Mouse (Mus musculus) MEL (cell line): ENCODE results near the gene Cbarp. TPM values are rescaled to one million over a fixed set of nuclear protein-coding genes. Genes with fewer than 3 reads are reported as not detected.

Source experiments
- DNase-seq: peaks from one replicate; pipeline ENCODE4 v3.0.0; 2011; ENCODE audit warnings: low read depth, low spot score
- H3K27ac ChIP-seq: 2 replicates; pipeline ENCODE4 v1.5.1; 2012; ENCODE audit warnings: low read depth, mild to moderate bottlenecking, control low read depth, low read length, moderate library complexity; ENCODE audit not compliant: control insufficient read depth
- H3K27me3 ChIP-seq, 2 experiments: fragments of 150-350 bp in 1 of 2; sonication (generic) in 1 of 2; 2 replicates each; pipeline ENCODE4 v1.6.1; 2012; ENCODE audit warnings: low read length in 2 of 2, mild to moderate bottlenecking in 2 of 2, improper control_type of control experiment in 1 of 2, moderate library complexity in 1 of 2; ENCODE audit not compliant: insufficient read depth in 2 of 2, control insufficient read depth in 1 of 2
- H3K36me3 ChIP-seq, 2 experiments: 2 replicates each; pipeline ENCODE4 v1.6.1; 2012 to 2014; ENCODE audit warnings: low read length in 2 of 2, improper control_type of control experiment in 1 of 2, inconsistent platforms in 1 of 2, mild to moderate bottlenecking in 1 of 2; ENCODE audit not compliant: insufficient read depth in 2 of 2, control insufficient read depth in 1 of 2
- H3K4me1 ChIP-seq, 2 experiments: fragments of 150-350 bp in 1 of 2; sonication (generic) in 1 of 2; 2 replicates each; pipeline ENCODE4 v1.6.1; 2012; ENCODE audit warnings: low read length in 2 of 2, improper control_type of control experiment in 1 of 2, mild to moderate bottlenecking in 1 of 2; ENCODE audit not compliant: insufficient read depth in 2 of 2, control insufficient read depth in 1 of 2
- H3K4me3 ChIP-seq, 2 experiments: fragments of 150-350 bp in 1 of 2; sonication (generic) in 1 of 2; 2 replicates each; pipeline ENCODE4 v1.5.1; 2012; ENCODE audit warnings: low read depth in 2 of 2, low read length in 2 of 2, mild to moderate bottlenecking in 2 of 2, moderate library complexity in 2 of 2, control low read depth in 1 of 2, improper control_type of control experiment in 1 of 2; ENCODE audit not compliant: control insufficient read depth in 1 of 2, insufficient read depth in 1 of 2
- H3K79me2 ChIP-seq: 2 replicates; pipeline ENCODE4 v1.6.1; 2012; ENCODE audit warnings: mild to moderate bottlenecking, low read length, moderate library complexity; ENCODE audit not compliant: control insufficient read depth, poor library complexity, insufficient read depth
- H3K9ac ChIP-seq: 2 replicates; pipeline ENCODE4 v1.6.1; 2012; ENCODE audit warnings: low read depth, mild to moderate bottlenecking, control low read depth, low read length, moderate library complexity; ENCODE audit not compliant: control insufficient read depth, poor library complexity, severe bottlenecking
- H3K9me3 ChIP-seq: fragments of 150-350 bp; sonication (generic); replicated peaks from 2 replicates; pipeline ENCODE4 v1.6.1; 2012; ENCODE audit warnings: mild to moderate bottlenecking, low read length, improper control_type of control experiment, moderate library complexity; ENCODE audit not compliant: insufficient read depth
- CHD1 ChIP-seq: IDR thresholded peaks from 2 replicates; pipeline ENCODE4 v1.6.1; 2012; ENCODE audit warnings: low read depth, mild to moderate bottlenecking, inconsistent platforms, low read length, improper control_type of control experiment
- CHD2 ChIP-seq: IDR thresholded peaks from 2 replicates; pipeline ENCODE4 v1.6.1; 2011; ENCODE audit warnings: low read length, improper control_type of control experiment
- E2F4 ChIP-seq: IDR thresholded peaks from 2 replicates; pipeline ENCODE4 v1.6.1; 2011; ENCODE audit warnings: low read depth, low read length, improper control_type of control experiment, borderline replicate concordance
- ELF1 ChIP-seq: IDR thresholded peaks from 2 replicates; pipeline ENCODE4 v1.6.1; 2014; ENCODE audit warnings: low read depth, mild to moderate bottlenecking, inconsistent platforms, low read length, improper control_type of control experiment, moderate library complexity
- EP300 ChIP-seq, 2 experiments: IDR thresholded peaks; 2 replicates each; pipeline ENCODE4 v1.6.1; 2011; ENCODE audit warnings: improper control_type of control experiment in 2 of 2, low read length in 2 of 2, low read depth in 1 of 2, mild to moderate bottlenecking in 1 of 2
- ETS1 ChIP-seq: IDR thresholded peaks from 2 replicates; pipeline ENCODE4 v1.6.1; 2012; ENCODE audit warnings: low read depth, mild to moderate bottlenecking, inconsistent platforms, low read length, improper control_type of control experiment, moderate library complexity
- GATA1 ChIP-seq: IDR thresholded peaks from 2 replicates; pipeline ENCODE4 v1.6.1; 2011; ENCODE audit warnings: low read depth, low read length, improper control_type of control experiment
- JUND ChIP-seq: IDR thresholded peaks from 2 replicates; pipeline ENCODE4 v1.6.1; 2011; ENCODE audit warnings: low read depth, mild to moderate bottlenecking, improper control_type of control experiment, low read length
- KAT2A ChIP-seq: conservative IDR thresholded peaks from 2 replicates; pipeline ENCODE4 v1.6.1; 2012; ENCODE audit warnings: low read depth, low read length, improper control_type of control experiment, inconsistent platforms
- MAX ChIP-seq: IDR thresholded peaks from 2 replicates; pipeline ENCODE4 v1.6.1; 2011; ENCODE audit warnings: low read length, improper control_type of control experiment
- MAZ ChIP-seq: IDR thresholded peaks from 2 replicates; pipeline ENCODE4 v1.6.1; 2012; ENCODE audit warnings: low read depth, mild to moderate bottlenecking, inconsistent platforms, low read length, improper control_type of control experiment
- MEF2A ChIP-seq: IDR thresholded peaks from 2 replicates; pipeline ENCODE4 v1.6.1; 2014; ENCODE audit warnings: low read depth, mild to moderate bottlenecking, inconsistent platforms, low read length, improper control_type of control experiment; ENCODE audit not compliant: poor library complexity, insufficient replicate concordance, severe bottlenecking; ENCODE audit errors: extremely low read depth
- MYC ChIP-seq: IDR thresholded peaks from 2 replicates; pipeline ENCODE4 v1.6.1; 2011; ENCODE audit warnings: low read depth, mild to moderate bottlenecking, low read length, improper control_type of control experiment, moderate library complexity
- NRF1 ChIP-seq: IDR thresholded peaks from 2 replicates; pipeline ENCODE4 v1.6.1; 2014; ENCODE audit warnings: low read depth, mild to moderate bottlenecking, inconsistent platforms, low read length, improper control_type of control experiment, moderate library complexity; ENCODE audit not compliant: poor library complexity, insufficient read depth, severe bottlenecking
- POLR2AphosphoS2 ChIP-seq: IDR thresholded peaks from 2 replicates; pipeline ENCODE4 v1.6.1; 2011; ENCODE audit warnings: low read length, improper control_type of control experiment
- POLR2AphosphoS5 ChIP-seq: IDR thresholded peaks from 2 replicates; pipeline ENCODE4 v1.6.1; 2012; ENCODE audit warnings: low read depth, borderline replicate concordance, mild to moderate bottlenecking, inconsistent platforms, low read length, moderate library complexity, mixed read lengths
- SIN3A ChIP-seq: IDR thresholded peaks from 2 replicates; pipeline ENCODE4 v1.6.1; 2012; ENCODE audit warnings: low read length, improper control_type of control experiment, inconsistent platforms
- TBP ChIP-seq: IDR thresholded peaks from 2 replicates; pipeline ENCODE4 v1.8.0; 2011; ENCODE audit warnings: low read depth, low read length, improper control_type of control experiment
- TCF12 ChIP-seq: IDR thresholded peaks from 2 replicates; pipeline ENCODE4 v1.6.1; 2014; ENCODE audit warnings: low read depth, mild to moderate bottlenecking, inconsistent platforms, low read length, improper control_type of control experiment, moderate library complexity
- UBTF ChIP-seq: IDR thresholded peaks from 2 replicates; pipeline ENCODE4 v1.6.1; 2012; ENCODE audit warnings: low read depth, mild to moderate bottlenecking, inconsistent platforms, low read length, improper control_type of control experiment, moderate library complexity, borderline replicate concordance; ENCODE audit not compliant: insufficient read depth
- USF1 ChIP-seq: IDR thresholded peaks from 2 replicates; pipeline ENCODE4 v1.6.1; 2014; ENCODE audit warnings: low read depth, mild to moderate bottlenecking, inconsistent platforms, low read length, improper control_type of control experiment, moderate library complexity
- USF2 ChIP-seq, 2 experiments: IDR thresholded peaks; 2 replicates each; pipeline ENCODE4 v1.6.1; 2011 to 2012; ENCODE audit warnings: improper control_type of control experiment in 2 of 2, low read length in 2 of 2, borderline replicate concordance in 1 of 2, inconsistent platforms in 1 of 2, low read depth in 1 of 2, mild to moderate bottlenecking in 1 of 2; ENCODE audit not compliant: insufficient read depth in 1 of 2
- ZC3H11A ChIP-seq: IDR thresholded peaks from 2 replicates; pipeline ENCODE4 v1.6.1; 2012; ENCODE audit warnings: low read depth, mild to moderate bottlenecking, inconsistent platforms, low read length, improper control_type of control experiment
- ZKSCAN1 ChIP-seq: IDR thresholded peaks from 2 replicates; pipeline ENCODE4 v1.6.1; 2012; ENCODE audit warnings: low read depth, mild to moderate bottlenecking, inconsistent platforms, low read length, improper control_type of control experiment, moderate library complexity
- ZMIZ1 ChIP-seq: IDR thresholded peaks from 2 replicates; pipeline ENCODE4 v1.6.1; 2012; ENCODE audit warnings: low read depth, mild to moderate bottlenecking, inconsistent platforms, low read length, improper control_type of control experiment, moderate library complexity
- ZNF384 ChIP-seq: IDR thresholded peaks from 2 replicates; pipeline ENCODE4 v1.6.1; 2012; ENCODE audit warnings: low read depth, mild to moderate bottlenecking, inconsistent platforms, low read length, improper control_type of control experiment
- polyA plus RNA-seq, 2 experiments: library from polyadenylated mRNA; stranded (reverse) in 1 of 2; unstranded in 1 of 2; fragments of >175 nt in 1 of 2; fragments of >200 nt in 1 of 2; gene quantifications; 2 replicates each; pipeline versions ENCODE4 v1.2.1 to v1.2.4; 2012; ENCODE audit warnings: low replicate concordance in 2 of 2, low read depth in 1 of 2; ENCODE audit not compliant: insufficient read length in 2 of 2, insufficient read depth in 1 of 2, missing spikeins in 1 of 2
- total RNA-seq: library from RNA; depleted of rRNA; stranded (reverse); fragments of 300-350 nt; gene quantifications from 2 replicates; pipeline ENCODE4 v1.2.3, GENCODE M21; 2012

The Cbarp gene
- total and polyA plus RNA-seq, 3 experiments = 6.8 to 19.3 TPM; not detected in 1

- Histone ChIP-seq H3K36me3 (peaks cover 0 to 8% of the 10 kb centered on the region in 2 experiments; a peak in 2 of 4 replicates), H3K9me3 (no peaks in the 10 kb centered on the region), H3K27me3 (no peaks in the 10 kb centered on the region), H3K27ac (no peak overlapping the region), H3K79me2 (peaks cover 9% of the 10 kb centered on the region), H3K4me1 (peaks cover 0 to 14% of the 10 kb centered on the region in 2 experiments; a peak in 3 of 4 replicates), H3K4me3 (no peak overlapping the region), H3K9ac (no peak overlapping the region)
- no peak for DNase-seq
- no peak for TF ChIP-seq UBTF
- no peak for TF ChIP-seq TCF12
- TF ChIP-seq MAZ = no peak
- no peak for TF ChIP-seq MAX
- no peak for TF ChIP-seq NRF1
- no peak for TF ChIP-seq POLR2AphosphoS2
- TF ChIP-seq CHD1 = no peak
- TF ChIP-seq POLR2AphosphoS5 = no peak
- no peak for TF ChIP-seq ZKSCAN1
- no peak for TF ChIP-seq MYC
- TF ChIP-seq KAT2A = no peak
- no peak for TF ChIP-seq ETS1
- TF ChIP-seq CHD2 = no peak
- TF ChIP-seq E2F4 = no peak
- TF ChIP-seq ZNF384 = no peak
- TF ChIP-seq MEF2A = no peak
- TF ChIP-seq ZMIZ1 = no peak
Observed at GRCm38 (mm10) chr10:80135641-80136040, 5.0 kb downstream of the Cbarp start.

- TF ChIP-seq POLR2AphosphoS5 (no peak), ZNF384 (no peak), CHD1 (no peak), ZC3H11A (no peak), CHD2 (no peak), ELF1 (no peak), E2F4 (no peak), ZMIZ1 (no peak), JUND (no peak), MYC (no peak), ETS1 (no peak), GATA1 (no peak), USF1 (no peak), SIN3A (no peak), USF2 (IDR thresholded peaks at IDR 0.05; ENCODE audit: borderline replicate concordance in 1 of 2, insufficient read depth in 1 of 2, low read depth in 1 of 2, low read length in 2 of 2) (no peak), NRF1 (no peak), EP300 (IDR thresholded peaks at IDR 0.05; ENCODE audit: low read depth in 1 of 2, low read length in 2 of 2) (no peak), MAZ (no peak), TBP (no peak)
- H3K27ac ChIP-seq = no peak overlapping the region
- H3K36me3 ChIP-seq = peaks cover 0 to 8% of the 10 kb centered on the region in 2 experiments; a peak in 2 of 4 replicates
- no peaks in the 10 kb centered on the region for H3K9me3 ChIP-seq
- H3K4me3 ChIP-seq = no peak overlapping the region
- peaks cover 9% of the 10 kb centered on the region for H3K79me2 ChIP-seq
- no peak for DNase-seq
- no peak overlapping the region for H3K9ac ChIP-seq
- H3K4me1 ChIP-seq = peaks cover 0 to 12% of the 10 kb centered on the region in 2 experiments; a peak in 2 of 4 replicates
- H3K27me3 ChIP-seq = no peaks in the 10 kb centered on the region
Observed at GRCm38 (mm10) chr10:80135161-80135560, 5.5 kb downstream of the Cbarp start.
